Mouse (Mus musculus) right cerebral cortex, postnatal 10 days (tissue): ENCODE data around the gene Nav2.

Experiments used
- DNase-seq, 2 experiments: peaks; one replicate each; pipeline ENCODE4 v3.0.0; 2021; ENCODE audit warnings: low spot score in 2 of 2

The Nav2 gene

DNA sequence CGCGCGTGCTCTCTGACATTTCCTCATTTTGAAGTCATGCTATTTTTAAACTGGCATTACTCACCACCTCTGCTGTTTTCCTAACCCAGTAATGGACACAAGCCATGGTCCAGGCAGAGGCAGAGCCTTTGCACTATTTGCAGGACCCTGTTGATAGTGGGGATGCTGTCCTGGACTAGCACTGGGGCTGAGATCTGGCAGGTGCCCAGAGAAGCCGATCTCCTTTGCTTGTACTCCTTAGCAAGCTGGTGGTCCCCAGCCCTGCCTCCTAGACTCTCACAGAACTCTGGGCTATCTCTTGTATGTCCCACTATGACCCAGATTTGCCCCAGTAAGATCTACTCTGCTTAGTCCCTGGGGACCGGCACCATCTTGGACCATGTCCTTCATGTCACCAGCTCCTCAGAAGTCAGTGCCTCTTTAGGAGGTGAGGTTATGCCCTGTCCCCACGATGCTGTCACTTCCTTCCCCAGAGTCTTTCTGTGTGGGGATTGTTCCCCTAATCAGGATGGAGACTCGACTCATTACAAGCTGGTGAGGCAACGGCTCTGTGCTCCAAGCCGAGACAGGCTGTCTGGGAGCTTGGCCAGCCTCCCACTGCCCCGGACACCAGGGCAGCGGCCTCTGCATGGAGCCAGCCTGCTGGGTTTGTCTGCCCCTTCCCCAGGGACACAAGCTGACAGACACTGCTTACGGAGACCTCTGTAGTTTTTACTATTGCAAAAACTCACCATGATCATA, 250.3 kb downstream of the Nav2 start:
- peak; percentile 56 to 59 for DNase-seq

DNA sequence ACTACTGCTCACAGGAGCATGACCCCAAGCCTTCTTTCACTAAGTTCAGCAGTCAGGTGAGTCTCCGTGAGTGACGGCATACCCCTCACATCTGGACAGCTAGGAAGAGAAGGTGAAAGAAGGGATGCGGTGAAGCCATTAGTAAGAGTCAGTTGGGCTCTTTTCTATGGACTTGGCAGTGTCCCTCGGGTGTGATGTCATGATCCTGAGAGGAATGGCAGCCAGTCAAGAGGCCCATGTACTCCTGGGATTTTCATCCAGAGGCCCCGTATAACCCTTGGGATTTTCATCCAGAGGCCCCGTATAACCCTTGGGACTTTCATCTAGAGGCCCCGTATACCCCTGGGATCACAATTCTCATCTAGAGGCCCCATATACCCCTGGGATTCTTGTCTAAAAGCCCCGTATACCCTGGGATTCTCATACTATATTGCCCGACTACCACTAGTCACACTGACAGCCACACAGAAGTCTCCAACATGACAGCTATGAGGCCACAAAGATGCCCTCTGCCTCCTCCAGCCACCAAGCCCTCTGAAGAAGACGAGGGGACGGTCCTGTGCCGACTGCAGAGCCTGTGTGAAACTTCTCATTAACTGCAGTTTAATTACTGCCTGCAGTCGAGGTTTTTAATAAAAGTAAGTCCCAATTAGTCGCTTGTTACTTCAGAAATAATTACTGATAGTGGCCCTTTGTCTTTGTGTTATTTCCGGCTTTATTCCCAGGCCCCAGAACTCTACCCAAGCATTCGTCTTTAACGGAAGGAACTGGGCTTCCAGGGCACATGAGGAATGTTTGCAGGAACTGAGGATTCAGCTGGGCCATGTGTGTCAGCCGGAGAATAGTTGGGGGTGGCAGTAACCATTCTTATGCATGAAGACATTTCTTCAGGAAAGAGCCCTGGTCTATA, 251.4 kb downstream of the Nav2 start:
- DNase-seq: no peak

DNA sequence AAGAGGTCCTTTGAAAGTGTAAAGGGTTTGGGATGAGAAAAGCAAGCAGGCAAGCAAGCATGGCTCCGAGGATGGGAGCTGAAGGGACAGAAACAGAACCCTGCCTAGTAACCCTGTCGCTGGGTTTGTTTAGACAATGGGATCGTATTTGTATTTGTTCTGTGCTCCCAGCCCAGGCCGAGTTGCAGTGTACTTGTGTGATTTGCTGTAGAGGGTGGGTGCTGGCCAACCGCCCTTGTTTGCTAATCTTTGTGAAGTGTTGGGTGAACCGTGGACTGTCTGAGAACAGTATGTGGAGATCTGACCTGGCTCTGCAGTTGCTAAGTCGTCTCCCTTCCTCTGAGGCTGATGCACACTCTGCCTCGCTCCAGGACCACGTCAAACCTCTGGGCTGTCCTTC, 253.6 kb downstream of the Nav2 start:
- DNase-seq: no peak

DNA sequence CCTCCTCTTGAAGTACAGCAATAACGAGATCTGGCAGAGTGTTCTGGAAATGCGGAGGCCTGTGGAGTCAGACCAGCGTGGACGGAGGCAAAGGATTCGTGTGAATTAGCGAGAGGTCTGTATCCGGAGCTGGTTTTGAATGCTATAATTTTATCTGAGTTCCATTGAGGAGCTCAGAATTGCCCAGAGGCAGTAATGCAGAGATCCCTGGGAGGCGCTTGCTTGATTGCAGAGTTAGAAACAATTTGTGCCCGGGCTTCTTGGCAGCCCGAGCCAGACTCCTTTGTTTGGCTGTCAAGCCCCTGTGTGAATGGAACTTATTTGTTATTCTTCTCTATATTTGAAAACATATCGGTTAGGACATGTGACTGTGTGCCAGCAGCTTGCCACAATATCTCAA, 255.3 kb downstream of the Nav2 start:
- peak in 1 of 2 experiments; percentile 50 for DNase-seq

DNA sequence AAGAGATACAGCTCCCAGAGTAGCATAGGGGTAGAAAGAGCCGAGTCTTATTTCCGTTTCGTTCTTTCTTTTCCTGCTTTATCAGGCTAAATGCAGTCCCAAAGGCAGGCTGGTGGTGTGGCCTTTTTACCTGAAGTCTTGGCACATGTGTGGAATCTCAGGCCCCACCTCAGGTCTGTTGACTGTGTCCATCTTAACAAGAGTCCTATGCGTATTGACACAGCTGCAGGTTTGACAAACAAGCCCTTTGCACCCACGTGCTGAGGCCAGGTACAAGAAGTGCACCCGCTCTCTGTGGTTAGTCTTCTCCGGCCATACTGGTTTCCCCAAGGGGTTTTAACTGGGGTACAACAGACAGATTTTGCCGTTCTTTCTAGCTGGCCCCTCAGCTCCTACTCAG, 256.4 kb downstream of the Nav2 start:
- no peak for DNase-seq

DNA sequence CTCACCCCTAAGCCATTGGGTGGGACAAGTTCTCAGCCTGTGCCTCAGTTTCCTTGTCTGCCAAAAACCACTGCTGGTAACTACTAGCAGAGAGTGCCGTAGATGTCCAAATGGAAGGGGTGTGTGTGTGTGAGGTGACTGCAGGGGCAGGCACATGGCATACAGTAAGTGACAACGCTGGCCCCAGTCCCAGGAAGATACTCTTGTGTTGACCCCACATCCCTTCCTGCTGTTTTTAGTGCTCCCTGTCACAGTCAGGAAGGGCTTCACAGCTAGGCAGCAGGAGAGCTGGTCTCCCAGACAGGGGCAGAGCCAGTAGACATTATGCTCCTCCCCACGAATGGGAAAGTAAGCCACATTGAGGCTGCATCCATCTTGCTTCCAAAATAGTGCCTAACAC, 264.4 kb downstream of the Nav2 start:
- DNase-seq: no peak

DNA sequence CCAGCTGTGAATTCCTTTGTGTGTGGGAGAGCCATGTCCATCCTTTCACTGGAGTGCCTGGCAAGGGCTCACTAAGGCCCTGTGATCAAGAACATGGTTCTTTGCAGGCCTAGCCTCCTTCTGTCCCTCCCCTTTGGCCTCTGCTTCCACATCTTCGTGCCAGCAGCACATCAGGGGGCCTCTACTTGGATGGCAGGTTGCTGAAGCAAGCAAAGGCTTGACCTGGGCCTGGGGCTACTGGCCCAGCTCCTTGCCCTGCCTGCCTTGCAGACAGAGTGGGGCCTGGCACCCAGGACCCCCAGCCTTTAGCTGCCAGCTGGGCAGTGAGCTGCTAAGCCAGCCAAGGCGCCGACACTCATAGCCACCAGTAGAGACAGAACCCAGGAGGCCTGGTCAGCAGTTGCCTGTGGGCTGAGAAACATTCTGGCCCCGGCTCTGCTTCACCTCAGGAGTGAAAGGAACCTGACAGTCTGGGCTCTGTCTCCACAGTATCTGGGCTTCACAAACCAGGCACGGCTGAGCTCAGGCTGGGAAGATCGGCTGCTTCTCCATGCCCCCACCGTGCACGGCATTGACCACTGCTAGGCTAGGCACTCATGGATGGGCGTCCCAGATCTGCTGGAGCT, 267.4 kb downstream of the Nav2 start:
- peak; percentile 69 to 74 for DNase-seq

DNA sequence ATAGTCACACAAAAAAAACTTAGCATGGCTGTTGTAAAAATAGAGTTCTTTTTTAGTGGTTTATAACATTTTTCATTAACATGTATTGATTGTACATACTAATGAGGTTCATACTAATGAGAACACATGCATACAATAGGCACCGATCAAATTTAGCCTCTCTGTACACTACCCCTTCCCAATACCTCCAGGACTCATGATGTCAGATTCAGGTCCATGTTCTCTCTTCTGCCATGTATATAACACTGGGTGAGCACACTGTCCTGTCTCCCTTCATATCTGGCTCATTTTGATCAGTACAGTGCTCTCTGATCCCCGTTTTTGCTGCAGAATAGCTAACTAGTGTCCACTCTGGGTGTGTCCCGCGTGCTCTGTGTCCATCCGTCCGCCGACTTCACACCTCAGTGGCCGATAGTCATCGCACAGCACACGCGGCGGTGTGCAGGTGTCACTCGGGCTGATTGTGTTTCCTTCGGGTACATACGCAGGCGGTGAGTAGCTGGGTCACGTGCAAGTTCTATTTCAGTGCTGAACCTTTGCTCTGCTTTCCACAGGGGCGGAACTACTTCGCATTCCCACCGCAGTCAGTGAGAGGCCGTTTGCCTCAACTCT, 268.2 kb downstream of the Nav2 start:
- DNase-seq: no peak

DNA sequence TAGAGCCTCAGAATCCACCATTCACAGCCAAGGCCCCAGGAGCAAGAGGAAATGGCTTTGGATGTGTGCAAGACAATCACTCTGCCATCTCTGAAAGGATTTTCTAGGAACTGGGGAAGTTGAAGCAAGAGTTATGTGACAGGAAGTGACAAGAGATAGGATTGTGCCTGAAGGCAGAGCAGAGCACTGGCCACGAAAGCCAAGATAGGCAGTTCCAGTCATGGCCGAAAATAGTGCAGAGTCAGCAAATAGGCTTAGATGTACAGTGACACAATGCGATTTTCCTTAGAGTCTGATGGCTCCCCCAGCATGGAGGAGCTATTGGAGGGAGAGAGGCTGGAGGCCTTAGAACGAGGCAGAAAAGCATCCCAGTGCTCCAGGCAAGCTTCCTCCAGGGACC, 269.7 kb downstream of the Nav2 start:
- no peak for DNase-seq

DNA sequence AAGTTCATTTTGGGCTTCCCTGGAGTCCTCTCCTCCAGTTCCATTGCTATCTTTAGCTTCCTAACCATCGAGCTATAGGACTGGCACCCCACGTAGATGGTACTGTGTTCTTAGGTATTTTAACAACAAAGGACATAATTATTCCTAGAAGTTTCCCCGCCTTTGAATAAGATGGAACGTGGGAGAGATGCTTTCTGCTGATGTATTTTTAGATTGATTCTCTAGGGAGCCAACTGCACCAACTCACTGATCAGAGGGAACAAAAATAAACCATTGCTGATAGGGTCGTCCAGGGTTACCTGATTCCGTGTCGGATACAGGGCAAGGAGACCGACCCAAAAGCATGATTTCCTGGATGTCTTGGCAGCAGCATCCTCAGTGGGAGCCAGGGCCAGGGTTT, 272.5 kb downstream of the Nav2 start:
- no peak for DNase-seq

DNA sequence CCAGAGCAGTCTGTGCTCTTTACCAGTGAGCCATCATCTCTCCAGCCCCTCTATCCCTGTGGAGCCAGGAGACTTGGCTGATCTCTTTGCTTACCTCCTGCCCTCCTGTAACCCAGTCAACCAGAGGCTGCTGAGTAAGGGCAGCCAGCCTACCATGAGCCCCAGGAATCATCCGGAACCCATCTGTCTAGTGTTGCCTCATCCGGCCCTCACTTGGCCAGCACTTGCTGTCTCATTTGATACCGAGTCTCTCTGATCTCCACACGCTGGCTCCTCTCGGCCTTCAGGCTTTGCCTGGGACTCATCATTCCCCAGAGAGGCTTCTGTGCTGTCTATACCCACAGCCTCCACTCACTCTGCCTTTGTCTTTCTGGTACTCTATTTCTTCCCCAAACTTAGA, 273.9 kb downstream of the Nav2 start:
- no peak for DNase-seq

DNA sequence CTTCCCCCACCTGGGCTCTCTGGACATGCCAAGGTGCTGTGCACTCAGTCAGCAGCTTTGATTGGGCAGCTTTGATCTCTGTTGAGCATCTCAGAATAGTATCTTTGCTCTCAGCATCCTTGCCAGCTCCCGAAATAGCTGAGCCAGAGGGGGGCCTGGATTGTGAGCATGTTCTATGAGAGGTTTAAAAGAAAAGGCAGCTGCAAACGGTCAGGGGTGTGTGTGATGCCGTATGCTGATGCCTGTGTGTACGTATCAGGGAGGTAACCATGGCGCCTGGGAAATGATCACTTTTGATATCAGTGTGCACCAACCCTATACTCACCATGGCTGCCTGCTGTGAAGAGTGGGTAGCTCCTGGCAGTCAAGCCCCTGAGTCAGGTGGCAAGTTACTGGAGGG, 275.2 kb downstream of the Nav2 start:
- DNase-seq: peak; percentile 59 to 75

DNA sequence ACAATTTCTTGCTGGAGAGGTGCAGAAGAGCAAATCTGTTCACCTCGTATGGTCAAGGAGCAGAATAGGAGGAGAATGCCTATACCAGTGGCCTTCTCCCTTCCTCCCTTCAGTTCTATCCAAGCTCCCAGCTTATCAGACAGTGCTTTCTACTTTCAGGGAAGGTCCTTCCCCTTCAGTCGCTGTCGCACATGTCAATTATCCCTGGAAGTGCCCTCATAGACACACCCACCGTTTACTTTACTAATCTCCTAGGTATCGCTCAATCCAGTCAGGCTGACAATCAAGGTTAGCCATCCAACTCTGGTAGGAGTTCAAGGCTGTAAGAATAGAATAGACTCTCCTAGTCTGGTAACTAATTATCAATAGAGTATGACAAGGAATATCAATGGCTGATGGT, 277.5 kb downstream of the Nav2 start:
- DNase-seq: no peak

DNA sequence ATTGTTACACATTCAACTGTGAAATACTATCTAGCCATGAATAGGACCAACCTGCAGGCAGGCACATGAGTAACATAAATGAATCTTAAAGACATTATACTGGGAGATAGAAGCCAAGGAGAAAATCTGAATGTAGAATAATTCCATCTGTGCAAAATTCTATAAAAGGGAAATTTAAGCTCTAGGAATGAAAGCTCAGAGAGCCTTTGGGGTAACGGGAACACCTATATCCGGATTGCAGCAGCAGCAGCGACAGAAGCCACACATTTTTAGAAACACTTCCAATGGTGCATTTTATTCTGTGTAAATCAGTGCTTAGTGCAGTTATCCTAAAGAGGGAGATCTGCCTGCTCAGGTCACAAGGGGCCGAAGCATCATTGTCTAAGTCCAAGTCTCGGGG, 280.8 kb downstream of the Nav2 start:
- peak in 1 of 2 experiments; percentile 69 for DNase-seq

DNA sequence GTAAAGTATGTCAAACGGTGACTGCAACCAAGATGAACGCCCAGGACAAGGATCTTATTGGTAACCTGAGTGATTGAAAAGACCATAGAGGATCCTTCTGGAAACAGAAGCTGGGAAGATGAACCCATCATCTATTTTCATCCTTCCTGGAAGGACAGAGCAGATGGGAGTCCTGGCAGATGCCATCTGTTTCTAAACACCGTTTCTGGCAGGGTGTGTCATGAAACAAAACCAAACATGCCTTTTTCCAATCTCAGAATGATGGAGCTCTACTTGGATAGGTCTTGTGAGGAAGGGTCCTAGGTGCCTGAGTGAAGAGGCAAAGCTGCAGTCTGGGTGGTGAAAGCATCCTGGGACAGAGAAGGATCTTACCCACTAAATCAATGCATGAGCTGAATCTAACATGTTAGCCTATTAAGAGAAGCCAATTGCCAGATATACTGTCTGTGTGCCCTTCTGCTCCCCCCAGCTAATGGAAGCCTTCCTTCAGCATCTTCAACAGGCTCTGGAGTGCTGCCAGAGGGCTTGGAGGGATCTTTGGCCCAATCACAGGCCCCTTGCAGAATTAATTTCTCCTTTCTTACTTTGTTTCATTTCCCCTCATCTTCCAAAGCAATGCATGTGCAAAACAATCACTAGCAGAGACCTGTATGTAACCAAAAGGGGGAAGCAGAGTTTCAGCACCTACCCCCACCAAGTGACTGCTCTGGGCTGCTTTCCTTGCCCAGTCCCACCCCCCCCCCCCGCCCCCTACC, 281.9 kb downstream of the Nav2 start:
- peak in 1 of 2 experiments; percentile 63 for DNase-seq

DNA sequence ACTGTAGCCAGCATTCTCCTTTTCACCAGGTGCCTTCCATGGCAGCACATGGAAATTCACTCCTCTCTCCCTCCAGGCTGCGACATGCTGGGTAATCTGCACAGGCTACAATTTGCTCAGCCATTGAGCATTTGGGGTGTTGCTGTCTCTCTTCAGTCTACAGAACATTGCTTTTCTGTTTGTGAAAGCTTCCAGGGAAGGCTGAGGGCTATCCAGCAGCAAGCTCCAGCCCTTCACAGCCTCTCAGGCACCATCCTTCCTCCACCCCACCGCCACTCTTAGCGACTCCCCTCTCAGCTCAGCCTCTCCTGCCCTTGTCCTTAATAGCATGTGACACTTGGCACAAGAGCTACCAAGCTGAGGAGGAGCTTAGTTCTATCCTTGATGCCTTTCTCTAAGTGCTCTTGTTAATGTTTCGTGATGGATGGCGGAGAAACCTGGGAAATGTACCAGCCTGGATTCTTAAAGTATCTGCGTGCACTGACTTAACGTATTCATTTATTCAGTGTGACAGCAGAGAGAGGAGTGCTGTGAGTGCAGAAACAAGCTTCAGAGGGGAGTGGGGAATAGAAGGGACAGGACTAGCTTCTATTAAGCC, 282.7 kb downstream of the Nav2 start:
- DNase-seq: peak; percentile 53 to 79

DNA sequence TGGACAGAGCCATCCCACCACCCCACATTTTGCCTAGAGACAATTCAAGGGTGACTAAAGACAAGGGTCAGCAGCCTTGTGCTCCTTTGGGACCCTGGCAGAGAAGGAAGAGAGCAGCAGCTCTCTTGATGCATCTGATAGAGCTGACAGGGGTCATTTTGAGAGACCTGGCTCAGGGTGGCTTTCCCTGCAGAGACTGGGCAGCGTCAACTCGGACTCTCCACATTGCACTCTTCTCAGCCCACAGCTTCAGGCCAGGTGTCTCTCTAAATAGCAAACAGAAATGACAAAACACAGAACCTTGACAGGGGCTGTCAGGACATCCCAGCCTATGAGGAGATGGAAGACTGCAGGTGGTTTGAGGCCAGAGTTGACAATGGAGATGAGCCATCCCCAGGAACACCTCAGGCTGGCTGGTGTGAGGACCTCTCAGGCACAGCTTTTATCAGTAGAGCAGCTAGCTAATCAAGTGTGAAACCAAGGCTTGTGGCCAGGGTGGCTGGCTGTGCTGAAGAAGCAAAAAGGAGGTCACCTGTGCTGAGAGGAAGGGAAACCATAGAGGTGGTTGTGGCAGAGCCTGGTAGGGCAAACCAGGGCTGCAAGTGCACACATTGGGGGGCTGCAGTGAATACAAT, 283.7 kb downstream of the Nav2 start:
- no peak for DNase-seq

DNA sequence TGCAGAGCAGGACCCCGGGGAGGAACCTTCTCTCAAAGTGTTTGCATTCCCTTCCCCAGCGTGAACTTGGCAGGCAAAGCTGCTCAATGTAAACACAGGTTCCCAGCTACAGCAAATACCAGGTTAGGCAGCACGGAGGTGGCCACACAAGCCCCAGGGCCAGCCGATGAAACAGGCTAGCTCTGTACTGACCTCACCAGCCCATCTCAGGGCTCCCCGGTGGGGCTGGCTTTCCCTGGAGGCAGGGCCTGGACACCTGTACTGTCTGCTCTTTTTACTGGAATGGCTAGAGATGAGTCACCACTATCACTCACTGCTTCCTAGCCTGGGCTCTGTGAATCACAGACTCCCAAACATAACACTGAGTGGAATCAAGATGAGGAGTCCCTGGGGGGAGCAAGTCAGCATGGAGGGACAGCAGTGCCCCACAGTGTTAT, 287.2 kb downstream of the Nav2 start:
- no peak for DNase-seq

DNA sequence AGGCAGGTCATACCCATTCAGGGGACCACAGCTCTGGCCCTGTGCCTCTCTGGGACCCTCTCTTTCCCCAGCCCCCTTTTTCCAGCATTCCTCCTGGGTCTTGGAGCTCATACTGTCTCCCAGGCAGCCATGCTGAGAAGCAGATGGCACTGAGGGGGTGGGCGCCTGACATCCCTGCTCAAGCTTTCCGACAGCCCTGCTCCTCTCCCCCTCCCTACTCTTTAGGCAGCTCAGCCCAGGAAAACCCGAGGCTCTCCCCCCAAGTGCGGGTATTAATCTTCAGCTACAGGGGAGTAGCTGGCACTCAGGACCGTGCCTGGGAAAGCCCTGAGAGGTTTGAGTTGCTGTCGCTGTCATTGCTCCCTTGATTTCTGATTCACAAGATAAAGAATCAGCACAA, 290.9 kb downstream of the Nav2 start:
- DNase-seq: peak; percentile 84 to 92

DNA sequence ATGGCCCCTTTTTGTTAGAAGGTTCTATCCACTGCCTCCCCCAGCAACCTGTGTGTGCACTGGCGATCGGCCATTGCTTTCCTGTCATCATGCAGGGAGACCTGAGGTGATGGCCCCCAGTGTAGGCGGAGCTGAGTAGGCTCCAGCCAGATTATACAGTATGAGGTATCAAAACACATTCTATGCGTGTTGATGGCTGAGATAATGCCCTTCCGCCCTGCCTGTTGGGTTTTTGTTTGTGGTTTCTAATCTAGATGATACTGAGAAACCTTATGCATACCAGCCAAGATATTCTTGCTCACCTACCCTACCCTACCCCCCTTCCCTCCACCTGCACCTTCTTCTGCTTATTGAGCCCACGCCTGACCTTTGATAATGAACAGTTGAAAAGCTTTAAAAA, 291.8 kb downstream of the Nav2 start:
- DNase-seq: no peak
